In the genomic region with DNA sequence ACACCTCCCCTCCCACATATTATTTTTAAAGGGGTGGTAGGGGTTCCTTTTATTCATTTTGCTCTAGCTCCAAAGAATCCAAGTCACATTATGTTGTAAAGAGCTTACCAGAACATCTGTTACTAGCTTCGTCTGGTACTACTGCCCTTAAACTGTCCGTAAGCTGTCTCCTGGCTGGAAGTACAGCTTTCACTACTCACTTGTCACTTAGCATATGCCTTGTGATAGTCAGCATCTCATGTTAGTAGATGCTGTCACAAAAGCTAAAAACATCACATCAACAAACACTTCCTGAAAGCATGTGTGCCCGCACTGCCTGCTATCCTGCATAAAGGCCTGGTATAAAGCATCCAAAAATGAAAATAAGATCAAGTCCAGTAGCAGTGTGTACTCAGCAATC, we compare ENCODE assay signal across 14 mouse cellular contexts. TPM values are rescaled to one million over a fixed set of nuclear protein-coding genes. Genes with fewer than 3 reads are reported as not detected.
DNase-seq lines count a peak whose midpoint lies in the region; ATAC-seq lines count a peak whose summit lies in the region.
"Had no signal": no experiment of that assay in that cellular context is flagged by ENCODE, and none has a peak within 500 bp of the region (broad histone marks: within the 10 kb centered on the region; RNA-seq: fewer than 3 reads in every experiment).

No protein-coding gene starts in this region.

- peak overlapping the region; percentile 99 for H3K9ac ChIP-seq in heart, embryonic 13.5 days
- H3K9ac ChIP-seq in midbrain, embryonic 11.5 days (ENCODE audit: low read length) = no peak overlapping the region
- no peak overlapping the region for H3K9ac ChIP-seq in midbrain, embryonic 14.5 days (replicated peaks; ENCODE audit: low read length)
- no peak overlapping the region for H3K9ac ChIP-seq in limb, embryonic 13.5 days
- no peak overlapping the region for H3K9ac ChIP-seq in stomach, embryonic 15.5 days
- H3K9ac ChIP-seq: intestine, embryonic 15.5 days had no signal

- no peak for DNase-seq in heart, adult 18-20 months
- peak; percentile 44 for DNase-seq in midbrain, embryonic 11.5 days (ENCODE audit: low spot score, missing footprints)
- DNase-seq in midbrain, embryonic 14.5 days = no peak
- DNase-seq in left cerebral cortex, postnatal 25 days (ENCODE audit: low spot score in 2 of 2) = no peak
- DNase-seq: cerebellum, postnatal 14 days; gastrocnemius, postnatal 10 days; kidney, postnatal 4 days; right cerebral cortex, postnatal 4 days had no signal

- no peaks in the 10 kb centered on the region for H3K9me3 ChIP-seq in heart, embryonic 13.5 days
- H3K9me3 ChIP-seq in midbrain, embryonic 11.5 days (ENCODE audit: control insufficient read depth, low read length) = no peaks in the 10 kb centered on the region
- H3K9me3 ChIP-seq in midbrain, embryonic 14.5 days (ENCODE audit: control insufficient read depth, low read length) = no peaks in the 10 kb centered on the region
- no peaks in the 10 kb centered on the region for H3K9me3 ChIP-seq in limb, embryonic 13.5 days
- no peaks in the 10 kb centered on the region for H3K9me3 ChIP-seq in stomach, embryonic 15.5 days
- H3K9me3 ChIP-seq: intestine, embryonic 15.5 days had no signal

- peak overlapping the region; percentile 87 for H3K4me2 ChIP-seq in heart, embryonic 13.5 days
- H3K4me2 ChIP-seq in midbrain, embryonic 11.5 days = no peak overlapping the region
- H3K4me2 ChIP-seq in midbrain, embryonic 14.5 days (ENCODE audit: low read length) = no peak overlapping the region
- H3K4me2 ChIP-seq in limb, embryonic 13.5 days (replicated peaks) = peak overlapping the region; percentile 65
- H3K4me2 ChIP-seq in stomach, embryonic 15.5 days = peak overlapping the region; percentile 60; the same call in 1 of the 2 replicates
- H3K4me2 ChIP-seq: intestine, embryonic 15.5 days had no signal

- ATAC-seq in heart, embryonic 13.5 days (ENCODE audit: extremely low read depth, insufficient number of reproducible peaks, low FRiP score, low TSS enrichment) = no peak
- ATAC-seq in midbrain, embryonic 11.5 days (ENCODE audit: low FRiP score) = no peak
- ATAC-seq in midbrain, embryonic 14.5 days (ENCODE audit: low FRiP score, low TSS enrichment) = no peak
- no peak for ATAC-seq in limb, embryonic 13.5 days (ENCODE audit: low FRiP score, low read depth)
- no peak for ATAC-seq in stomach, embryonic 15.5 days (ENCODE audit: insufficient read depth, low FRiP score, low read depth)
- ATAC-seq: activated CD4-positive, CD25-positive, alpha-beta regulatory T cell, adult 4 months; intestine, embryonic 15.5 days had no signal

- 37% methylated on average over 3 of the region's 3 CpGs for WGBS in heart, embryonic 13.5 days
- WGBS in midbrain, embryonic 11.5 days = 90% methylated on average over 3 of the region's 3 CpGs
- 79% methylated on average over 3 of the region's 3 CpGs for WGBS in midbrain, embryonic 14.5 days
- WGBS in limb, embryonic 13.5 days = 64% methylated on average over 3 of the region's 3 CpGs
- WGBS in stomach, embryonic 15.5 days = 82% methylated on average over 3 of the region's 3 CpGs

- peak overlapping the region; percentile 99 for H3K27ac ChIP-seq in heart, embryonic 13.5 days (replicated peaks)
- H3K27ac ChIP-seq in midbrain, embryonic 11.5 days (ENCODE audit: low read depth, low read length) = no peak overlapping the region
- H3K27ac ChIP-seq in midbrain, embryonic 14.5 days (replicated peaks; ENCODE audit: low read depth, low read length) = no peak overlapping the region
- no peak overlapping the region for H3K27ac ChIP-seq in limb, embryonic 13.5 days
- H3K27ac ChIP-seq in stomach, embryonic 15.5 days = peak overlapping the region; percentile 33; the same call in 1 of the 2 replicates
- H3K27ac ChIP-seq: intestine, embryonic 15.5 days had no signal

- H3K27me3 ChIP-seq in heart, embryonic 13.5 days (replicated peaks) = no peaks in the 10 kb centered on the region
- H3K27me3 ChIP-seq in midbrain, embryonic 11.5 days (ENCODE audit: control insufficient read depth, insufficient read depth, low read length) = no peaks in the 10 kb centered on the region
- no peaks in the 10 kb centered on the region for H3K27me3 ChIP-seq in midbrain, embryonic 14.5 days (ENCODE audit: control insufficient read depth, insufficient read depth, low read length)
- H3K27me3 ChIP-seq in limb, embryonic 13.5 days = no peaks in the 10 kb centered on the region
- no peaks in the 10 kb centered on the region for H3K27me3 ChIP-seq in stomach, embryonic 15.5 days (replicated peaks)
- H3K27me3 ChIP-seq: intestine, embryonic 15.5 days had no signal

- H3K4me1 ChIP-seq in heart, embryonic 13.5 days = peaks cover 60% of the 10 kb centered on the region
- H3K4me1 ChIP-seq in midbrain, embryonic 11.5 days (ENCODE audit: control insufficient read depth, insufficient read depth, low read length) = peaks cover 12% of the 10 kb centered on the region; the same call in 1 of the 2 replicates
- H3K4me1 ChIP-seq in midbrain, embryonic 14.5 days (ENCODE audit: control insufficient read depth, insufficient read depth, low read length) = peaks cover 14% of the 10 kb centered on the region
- peaks cover 39% of the 10 kb centered on the region for H3K4me1 ChIP-seq in limb, embryonic 13.5 days
- peaks cover 33% of the 10 kb centered on the region for H3K4me1 ChIP-seq in stomach, embryonic 15.5 days

- peaks cover 13% of the 10 kb centered on the region; the same call in 1 of the 2 replicates for H3K36me3 ChIP-seq in heart, embryonic 13.5 days
- no peaks in the 10 kb centered on the region for H3K36me3 ChIP-seq in midbrain, embryonic 11.5 days (ENCODE audit: control insufficient read depth, insufficient read depth, low read length)
- H3K36me3 ChIP-seq in midbrain, embryonic 14.5 days (ENCODE audit: control insufficient read depth, insufficient read depth, low read length) = no peaks in the 10 kb centered on the region
- no peaks in the 10 kb centered on the region for H3K36me3 ChIP-seq in limb, embryonic 13.5 days
- no peaks in the 10 kb centered on the region for H3K36me3 ChIP-seq in stomach, embryonic 15.5 days
- H3K36me3 ChIP-seq: intestine, embryonic 15.5 days had no signal

- peak overlapping the region; percentile 92 for H3K4me3 ChIP-seq in heart, embryonic 13.5 days
- no peak overlapping the region for H3K4me3 ChIP-seq in midbrain, embryonic 11.5 days (ENCODE audit: low read depth, low read length)
- no peak overlapping the region for H3K4me3 ChIP-seq in midbrain, embryonic 14.5 days (replicated peaks; ENCODE audit: low read depth, low read length)
- no peak overlapping the region for H3K4me3 ChIP-seq in limb, embryonic 13.5 days
- no peak overlapping the region for H3K4me3 ChIP-seq in stomach, embryonic 15.5 days (replicated peaks)
- H3K4me3 ChIP-seq: intestine, embryonic 15.5 days had no signal

- intact Hi-C loops in left cerebral cortex, postnatal 25 days (cut with DNase I) = no loop called here

RNA-seq across cellular contexts. Expression of gene Ina, which starts 55.0 kb away (rescaled TPM):
- 0.52 and 0.74 TPM in 2 replicates for polyA plus RNA-seq in heart, embryonic 13.5 days (2015; fragmentation: Nextera tagmentation; extraction: Ambion mirVana)
- not detected for total RNA-seq in heart, adult 18-20 months (2021)
- polyA plus RNA-seq in midbrain, embryonic 11.5 days (2014; fragmentation: Nextera tagmentation; extraction: Ambion mirVana) = 179 and 186 TPM in 2 replicates
- 605 and 611 TPM in 2 replicates for polyA plus RNA-seq in midbrain, embryonic 14.5 days (2014; fragmentation: Nextera tagmentation; extraction: Ambion mirVana)
- 0.98 and 2.2 TPM in 2 replicates for polyA plus RNA-seq in limb, embryonic 13.5 days (2015; fragmentation: Nextera tagmentation; extraction: Ambion mirVana)
- polyA plus RNA-seq in stomach, embryonic 15.5 days (2015; fragmentation: Nextera tagmentation; extraction: Ambion mirVana) = 11.9 and 13.7 TPM in 2 replicates
- 100 to 1,000 TPM; 208 to 211 TPM for total RNA-seq in left cerebral cortex, postnatal 25 days (2021)
- total RNA-seq: megakaryocyte progenitor cell, adult 5-6 weeks had no signal
- polyA plus RNA-seq: activated CD4-positive, CD25-positive, alpha-beta regulatory T cell, adult 4 months had no signal

RNA-seq across cellular contexts. Expression of gene Nt5c2, which starts 55.4 kb away (rescaled TPM):
- 102 and 124 TPM in 2 replicates for polyA plus RNA-seq in heart, embryonic 13.5 days (2015; fragmentation: Nextera tagmentation; extraction: Ambion mirVana)
- total RNA-seq in heart, adult 18-20 months (2021) = 10 to 100 TPM; 63.6 to 64.0 TPM
- polyA plus RNA-seq in midbrain, embryonic 11.5 days (2014; fragmentation: Nextera tagmentation; extraction: Ambion mirVana) = 73.5 and 79.6 TPM in 2 replicates
- polyA plus RNA-seq in midbrain, embryonic 14.5 days (2014; fragmentation: Nextera tagmentation; extraction: Ambion mirVana) = 89.9 and 91.1 TPM in 2 replicates
- polyA plus RNA-seq in limb, embryonic 13.5 days (2015; fragmentation: Nextera tagmentation; extraction: Ambion mirVana) = 86.8 and 95.2 TPM in 2 replicates
- polyA plus RNA-seq in stomach, embryonic 15.5 days (2015; fragmentation: Nextera tagmentation; extraction: Ambion mirVana) = 69.4 and 76.6 TPM in 2 replicates
- total RNA-seq in left cerebral cortex, postnatal 25 days (2021) = 10 to 100 TPM; 73.0 to 74.4 TPM

Comparison
In these comparisons a context has a peak if more than half of its experiments do, and no peak if none do; other contexts are left out.
1. H3K27ac ChIP-seq: peak in heart, embryonic 13.5 days (single experiment) and stomach, embryonic 15.5 days (single experiment); none in midbrain, embryonic 11.5 days (single experiment), midbrain, embryonic 14.5 days (single experiment) and limb, embryonic 13.5 days (single experiment).
2. H3K4me2 ChIP-seq: peak in heart, embryonic 13.5 days (single experiment), limb, embryonic 13.5 days (single experiment) and stomach, embryonic 15.5 days (single experiment); none in midbrain, embryonic 11.5 days (single experiment) and midbrain, embryonic 14.5 days (single experiment).
3. RNA of gene Ina, which starts 55.0 kb away (polyA plus RNA-seq): 605 to 611 TPM in midbrain, embryonic 14.5 days and 179 to 186 TPM in midbrain, embryonic 11.5 days; 11.9 to 13.7 TPM in stomach, embryonic 15.5 days, 0.98 to 2.2 TPM in limb, embryonic 13.5 days and 0.52 to 0.74 TPM in heart, embryonic 13.5 days; every median in the first group is over 10 times any median in the second.